Mouse (Mus musculus): ENCODE measurements at regions not wholly inside any gene's neighbourhood (a gene's known extent, or its start where the extent isn't known, plus 50 kb on each side); places are given as distances from the start of the nearest gene placed in this dataset.

DNA sequence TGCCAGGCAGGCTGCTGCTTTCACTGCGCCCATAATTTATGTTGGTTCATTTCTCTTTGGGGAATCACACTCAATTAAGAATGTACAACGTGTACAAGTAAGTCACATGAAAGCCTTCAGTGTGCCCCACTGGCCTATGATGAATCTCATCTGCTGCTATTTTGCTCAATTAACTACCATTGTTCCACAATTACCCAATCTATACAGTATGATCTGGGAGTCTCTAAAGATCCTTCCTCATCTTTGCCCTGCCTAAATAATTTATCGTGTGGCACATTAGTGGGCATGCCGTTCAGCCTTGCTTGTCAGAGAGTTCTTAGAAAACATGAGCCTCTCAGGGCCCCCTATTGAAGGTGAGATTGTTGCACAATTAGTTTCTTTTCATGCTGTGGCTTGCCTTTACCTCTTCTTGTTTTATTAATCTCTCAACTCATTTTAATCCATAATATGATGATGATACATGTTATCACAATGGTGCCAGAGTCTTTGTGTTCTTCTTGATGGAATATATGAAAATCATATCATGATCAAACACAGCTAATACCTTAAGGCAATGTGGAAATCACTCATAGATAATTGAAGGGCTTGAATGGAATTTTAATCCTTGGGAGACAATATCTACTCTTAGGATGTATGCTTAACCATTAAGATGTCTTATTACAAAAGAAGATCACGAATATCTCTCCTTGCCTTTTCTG, 113.3 kb downstream of the 1190002N15Rik start:
- no peaks in the 10 kb centered on the region for H3K36me3 ChIP-seq (ENCODE audit: control insufficient read depth, insufficient read depth)
- H3K4me3 ChIP-seq = no peak overlapping the region
- H3K4me2 ChIP-seq (ENCODE audit: low read depth) = no peak overlapping the region
- H3ac ChIP-seq (ENCODE audit: control insufficient read depth, insufficient read length) = no peak overlapping the region
- no peak for TF ChIP-seq TCF3 (IDR thresholded peaks at IDR 0.05; ENCODE audit: insufficient read length, low read depth)
- no peak for TF ChIP-seq POLR2A (IDR thresholded peaks at IDR 0.05; ENCODE audit: insufficient read length, low read depth)
- no peak for TF ChIP-seq MAX (IDR thresholded peaks at IDR 0.05; ENCODE audit: low read depth)
- no peak for TF ChIP-seq CEBPB (IDR thresholded peaks at IDR 0.05; ENCODE audit: insufficient read depth, poor library complexity, severe bottlenecking)
- no peak for TF ChIP-seq MYOG (IDR thresholded peaks at IDR 0.05; ENCODE audit: control insufficient read depth in 1 of 3, insufficient read depth in 1 of 3, insufficient read length in 2 of 3, low read depth in 2 of 3)
- no peak for TF ChIP-seq E2F4 (IDR thresholded peaks at IDR 0.05; ENCODE audit: insufficient read depth)
- TF ChIP-seq REST (IDR thresholded peaks at IDR 0.05; ENCODE audit: insufficient read depth, insufficient read length) = no peak
- no peaks in the 10 kb centered on the region for H3K27me3 ChIP-seq (ENCODE audit: control insufficient read depth, insufficient read depth, insufficient read length)
- H3K79me2 ChIP-seq (ENCODE audit: control insufficient read depth, insufficient read depth) = no peaks in the 10 kb centered on the region

DNA sequence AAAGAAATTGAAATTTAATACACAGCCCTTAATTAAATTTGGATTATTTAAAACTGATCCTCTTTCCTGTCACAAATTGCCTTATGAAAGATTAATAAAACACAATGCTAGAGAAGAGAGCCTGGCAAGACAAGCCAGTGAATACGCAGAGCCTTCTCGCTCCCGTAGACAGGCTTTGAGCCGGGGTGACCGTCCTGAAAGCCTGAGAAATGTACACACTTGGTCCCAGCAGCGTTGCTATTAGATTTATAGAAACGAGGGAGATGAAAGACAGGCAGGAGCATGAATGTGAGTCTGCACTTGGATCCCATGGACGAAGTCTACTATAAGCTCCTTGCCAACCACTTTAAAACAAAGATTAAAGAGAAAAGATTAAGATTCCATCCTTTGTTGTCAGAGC, 127.3 kb downstream of the 1190002N15Rik start:
- Histone ChIP-seq H3K27me3 (ENCODE audit: control insufficient read depth, insufficient read depth, insufficient read length) (no peaks in the 10 kb centered on the region), H3K4me2 (ENCODE audit: low read depth) (no peak overlapping the region), H3K79me2 (ENCODE audit: control insufficient read depth, insufficient read depth) (no peaks in the 10 kb centered on the region), H3K4me3 (no peak overlapping the region), H3K36me3 (ENCODE audit: control insufficient read depth, insufficient read depth) (no peaks in the 10 kb centered on the region), H3ac (ENCODE audit: control insufficient read depth, insufficient read length) (no peak overlapping the region)
- TF ChIP-seq POLR2AphosphoS2 (IDR thresholded peaks at IDR 0.05; ENCODE audit: insufficient read length, low read depth) (no peak), MYOD1 (IDR thresholded peaks at IDR 0.05; ENCODE audit: control insufficient read depth in 1 of 3, insufficient read length in 2 of 3, low read depth in 2 of 3) (no peak), SRF (IDR thresholded peaks at IDR 0.05; ENCODE audit: control insufficient read depth, insufficient read length, low read depth) (no peak), USF1 (IDR thresholded peaks at IDR 0.05; ENCODE audit: low read depth) (no peak), TCF3 (IDR thresholded peaks at IDR 0.05; ENCODE audit: insufficient read length, low read depth) (no peak), E2F4 (IDR thresholded peaks at IDR 0.05; ENCODE audit: insufficient read depth) (no peak), REST (IDR thresholded peaks at IDR 0.05; ENCODE audit: insufficient read depth, insufficient read length) (no peak), MAX (IDR thresholded peaks at IDR 0.05; ENCODE audit: low read depth) (no peak), MYOG (IDR thresholded peaks at IDR 0.05; ENCODE audit: control insufficient read depth in 1 of 3, insufficient read depth in 1 of 3, insufficient read length in 2 of 3, low read depth in 2 of 3) (no peak), POLR2A (IDR thresholded peaks at IDR 0.05; ENCODE audit: insufficient read length, low read depth) (no peak), CEBPB (IDR thresholded peaks at IDR 0.05; ENCODE audit: insufficient read depth, poor library complexity, severe bottlenecking) (no peak), TCF12 (IDR thresholded peaks at IDR 0.05; ENCODE audit: insufficient read depth, poor library complexity, severe bottlenecking) (no peak)

DNA sequence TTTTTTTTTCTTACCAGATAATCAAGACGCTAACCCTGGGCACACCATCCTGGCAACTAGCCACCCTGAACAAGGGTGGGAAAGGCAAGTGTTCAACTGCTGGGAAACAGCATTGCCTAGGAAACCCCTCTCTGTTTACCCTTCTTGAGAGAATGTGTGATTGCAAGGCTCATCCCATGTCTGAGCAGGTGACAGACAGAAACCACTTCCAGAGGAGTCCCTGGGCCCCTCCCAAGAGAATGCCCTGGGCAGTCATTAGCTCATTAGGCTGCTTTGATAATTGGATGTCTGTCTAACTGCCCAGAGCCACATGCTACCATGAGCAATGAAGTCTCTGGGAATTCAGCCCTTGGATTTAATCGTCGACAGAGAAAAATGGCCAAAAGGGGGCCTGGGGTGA, 127.8 kb downstream of the 1190002N15Rik start:
- H3K27me3 ChIP-seq (ENCODE audit: control insufficient read depth, insufficient read depth, insufficient read length) = no peaks in the 10 kb centered on the region
- no peak overlapping the region for H3K4me2 ChIP-seq (ENCODE audit: low read depth)
- no peak for TF ChIP-seq REST (IDR thresholded peaks at IDR 0.05; ENCODE audit: insufficient read depth, insufficient read length)
- TF ChIP-seq CEBPB (IDR thresholded peaks at IDR 0.05; ENCODE audit: insufficient read depth, poor library complexity, severe bottlenecking) = no peak
- TF ChIP-seq USF1 (IDR thresholded peaks at IDR 0.05; ENCODE audit: low read depth) = no peak
- TF ChIP-seq SRF (IDR thresholded peaks at IDR 0.05; ENCODE audit: control insufficient read depth, insufficient read length, low read depth) = no peak
- no peak for TF ChIP-seq MYOG (IDR thresholded peaks at IDR 0.05; ENCODE audit: control insufficient read depth in 1 of 3, insufficient read depth in 1 of 3, insufficient read length in 2 of 3, low read depth in 2 of 3)
- no peaks in the 10 kb centered on the region for H3K36me3 ChIP-seq (ENCODE audit: control insufficient read depth, insufficient read depth)
- H3K79me2 ChIP-seq (ENCODE audit: control insufficient read depth, insufficient read depth) = no peaks in the 10 kb centered on the region
- no peak overlapping the region for H3ac ChIP-seq (ENCODE audit: control insufficient read depth, insufficient read length)
- H3K4me3 ChIP-seq = no peak overlapping the region

DNA sequence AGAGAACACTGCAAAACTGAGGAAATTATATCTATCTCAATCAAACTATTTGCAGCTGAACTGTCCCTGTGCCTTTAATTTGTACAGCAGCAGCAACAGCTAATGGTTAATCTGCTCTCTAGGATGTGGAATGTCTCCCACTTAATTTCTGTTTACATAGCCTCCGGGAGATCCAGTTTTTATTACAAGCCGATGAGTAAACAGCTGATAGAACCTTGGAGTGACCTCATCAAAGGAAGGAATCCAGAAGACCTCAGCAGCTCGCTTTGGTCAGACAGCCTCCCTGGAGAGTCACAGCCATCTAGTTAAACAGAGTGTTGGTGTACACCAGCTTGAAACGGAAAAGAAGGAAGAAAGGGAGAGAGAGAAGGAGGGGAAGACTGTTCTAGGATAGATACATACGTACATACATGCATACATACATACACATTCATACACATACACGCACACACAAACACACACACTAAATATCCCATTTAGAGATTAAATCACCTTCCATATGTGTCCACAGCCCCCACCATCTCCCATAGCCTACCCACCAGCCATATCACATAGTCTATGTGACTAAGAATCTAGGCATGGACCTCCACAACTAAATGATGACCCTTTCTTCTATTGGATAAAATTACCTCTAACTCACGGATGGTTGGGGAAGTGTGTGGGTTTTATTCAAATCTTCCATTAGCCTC, 129.1 kb downstream of the 1190002N15Rik start:
- peak overlapping the region; percentile 5 for H3K4me2 ChIP-seq (ENCODE audit: low read depth)
- H3K4me3 ChIP-seq = no peak overlapping the region

More for the DNA sequence above, 129.1 kb downstream of the 1190002N15Rik start:
- Histone ChIP-seq H3ac (ENCODE audit: control insufficient read depth, insufficient read length) (no peak overlapping the region), H3K36me3 (ENCODE audit: control insufficient read depth, insufficient read depth) (no peaks in the 10 kb centered on the region), H3K79me2 (ENCODE audit: control insufficient read depth, insufficient read depth) (no peaks in the 10 kb centered on the region), H3K27me3 (ENCODE audit: control insufficient read depth, insufficient read depth, insufficient read length) (no peaks in the 10 kb centered on the region)
- TF ChIP-seq SRF (IDR thresholded peaks at IDR 0.05; ENCODE audit: control insufficient read depth, insufficient read length, low read depth) (no peak), MAX (IDR thresholded peaks at IDR 0.05; ENCODE audit: low read depth) (no peak), TCF12 (IDR thresholded peaks at IDR 0.05; ENCODE audit: insufficient read depth, poor library complexity, severe bottlenecking) (no peak), TCF3 (IDR thresholded peaks at IDR 0.05; ENCODE audit: insufficient read length, low read depth) (no peak), REST (IDR thresholded peaks at IDR 0.05; ENCODE audit: insufficient read depth, insufficient read length) (no peak), E2F4 (IDR thresholded peaks at IDR 0.05; ENCODE audit: insufficient read depth) (no peak), MYOD1 (IDR thresholded peaks at IDR 0.05; ENCODE audit: control insufficient read depth in 1 of 3, insufficient read length in 2 of 3, low read depth in 2 of 3) (no peak), POLR2A (IDR thresholded peaks at IDR 0.05; ENCODE audit: insufficient read length, low read depth) (no peak), CEBPB (IDR thresholded peaks at IDR 0.05; ENCODE audit: insufficient read depth, poor library complexity, severe bottlenecking) (no peak)
